Mouse (Mus musculus) testis, postnatal 14 days (tissue): ENCODE data around the gene Gan.

Source experiments
- DNase-seq: peaks from one replicate; pipeline ENCODE4 v3.0.0; 2021; ENCODE audit warnings: low spot score

The Gan gene

GRCm38 (mm10) chr8:117157769-117158091, 205 bp upstream of the Gan start:
- peak; percentile 96 for DNase-seq

GRCm38 (mm10) chr8:117159031-117159430, 1.1 kb downstream of the Gan start:
- no peak for DNase-seq

GRCm38 (mm10) chr8:117164912-117165311, 7.0 kb downstream of the Gan start:
- DNase-seq = no peak

- DNase-seq = no peak
Observed at GRCm38 (mm10) chr8:117165542-117165941, 7.6 kb downstream of the Gan start.

DNA sequence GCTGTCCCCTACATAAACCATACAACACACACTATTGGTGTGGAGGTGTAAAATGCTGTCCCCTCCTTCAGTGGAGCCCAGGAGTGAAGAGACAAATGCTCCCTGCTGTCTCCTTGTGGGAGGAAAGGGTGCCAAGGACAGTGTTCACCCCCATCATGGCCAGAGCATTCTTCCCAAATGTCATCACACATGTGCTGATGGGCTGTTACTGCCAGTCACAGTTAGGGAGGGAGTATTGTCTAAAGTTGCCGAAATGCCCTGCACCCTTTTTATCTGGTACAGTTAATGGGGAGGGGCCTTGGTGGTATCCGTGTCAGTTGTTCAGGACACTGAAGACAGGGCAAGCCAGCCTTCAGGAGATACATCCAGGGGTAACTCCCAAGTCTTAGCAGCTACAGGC, 8.6 kb downstream of the Gan start:
- no peak for DNase-seq

- DNase-seq = no peak
Observed at GRCm38 (mm10) chr8:117167243-117167883, 9.4 kb downstream of the Gan start.

DNA sequence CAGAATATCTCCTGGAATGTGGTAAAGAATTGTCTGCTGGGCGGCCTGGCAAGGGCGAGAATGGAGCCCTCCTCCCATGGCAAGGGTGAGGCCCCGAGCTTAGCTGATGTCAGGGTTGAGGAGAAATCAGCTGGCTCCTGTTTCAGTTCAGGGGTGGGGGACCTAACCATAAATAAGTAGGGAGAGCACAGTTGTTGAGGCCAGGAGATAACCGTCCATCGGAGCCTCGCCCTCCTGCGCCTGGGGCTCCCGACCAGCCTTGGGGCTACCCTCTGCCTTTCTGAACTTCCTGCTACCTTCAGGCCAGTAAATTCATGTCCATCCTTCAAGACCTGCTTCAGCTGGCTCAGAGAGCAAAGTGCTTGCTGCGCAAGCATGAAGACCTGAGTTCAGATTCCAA, 10.4 kb downstream of the Gan start:
- no peak for DNase-seq

DNA sequence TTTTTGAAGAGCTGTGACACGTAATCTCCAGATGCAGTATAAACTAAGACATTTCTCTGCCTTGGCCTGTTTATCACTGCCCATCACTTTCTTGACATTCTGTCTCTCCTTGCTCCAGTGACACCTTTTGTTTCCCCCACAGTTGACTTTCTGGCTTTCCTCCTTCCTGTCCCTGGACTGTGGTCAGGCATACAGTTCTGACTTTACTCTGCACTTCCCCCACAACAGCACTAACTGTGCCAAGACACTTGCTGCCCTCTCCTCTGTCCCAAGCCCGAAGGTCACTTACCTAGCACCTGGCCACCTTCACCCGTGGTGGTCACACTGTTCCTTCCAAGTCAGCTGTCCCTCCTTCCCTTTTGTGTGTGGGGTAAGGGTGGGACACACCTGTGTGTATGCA, 13.9 kb downstream of the Gan start:
- DNase-seq = no peak

DNA sequence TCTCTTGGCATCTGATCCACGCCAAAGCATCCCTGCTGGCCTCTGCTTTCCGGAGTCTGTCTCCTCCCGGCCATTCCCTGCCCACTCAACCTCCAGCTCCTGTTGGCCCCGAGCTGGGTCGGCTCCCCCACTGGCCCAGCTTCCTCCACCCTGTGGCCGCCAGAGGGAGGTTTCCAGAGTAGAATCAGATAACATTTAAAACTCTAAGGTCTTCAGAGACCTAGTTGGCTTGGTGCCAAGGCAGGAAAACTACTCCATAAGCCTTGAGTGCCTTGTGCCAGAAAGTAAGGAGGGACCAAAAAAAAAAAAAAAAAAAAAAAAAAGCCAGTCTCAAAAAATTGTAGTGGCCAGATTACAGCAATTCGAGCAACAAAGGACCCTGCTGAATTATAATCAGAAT, 15.0 kb downstream of the Gan start:
- DNase-seq = no peak

DNA sequence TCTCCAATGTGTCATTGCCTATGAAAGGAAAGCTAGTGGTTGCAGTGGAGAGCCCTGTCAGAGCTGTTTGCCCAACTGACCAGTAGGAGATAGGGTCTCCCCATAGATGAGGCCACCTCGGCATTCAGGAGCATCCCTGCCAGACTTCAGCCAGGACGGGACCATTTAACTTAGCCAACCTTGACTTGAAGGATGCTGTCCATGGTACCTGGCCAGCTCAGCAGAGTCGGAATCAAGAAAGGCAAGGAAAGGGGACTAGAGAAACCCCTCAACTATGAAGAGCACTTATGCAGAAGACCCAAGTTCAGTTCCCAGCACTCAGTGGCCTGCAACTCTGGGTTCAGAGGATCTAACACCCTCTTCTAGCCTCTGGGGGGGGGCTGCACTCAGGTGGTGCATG, 15.8 kb downstream of the Gan start:
- no peak for DNase-seq

DNA sequence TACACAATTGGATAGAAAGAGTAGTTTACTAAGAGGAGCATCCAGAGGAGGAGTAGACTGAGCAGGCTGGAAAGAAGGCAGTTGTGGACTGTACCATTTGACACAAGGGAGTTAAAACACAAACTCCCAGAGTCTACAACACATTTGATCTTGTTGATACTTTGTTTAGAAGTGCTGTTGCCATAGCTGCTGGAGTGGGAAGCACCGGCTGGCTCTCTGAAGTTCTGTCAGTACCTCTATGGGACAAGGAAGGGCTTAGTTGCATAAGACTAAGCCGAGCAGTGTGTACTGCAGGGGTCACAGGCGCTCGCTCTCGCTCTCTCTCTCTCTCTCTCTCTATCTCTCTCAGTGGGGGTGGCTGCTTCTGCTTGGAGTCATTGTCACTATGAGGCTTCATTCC, 16.6 kb downstream of the Gan start:
- no peak for DNase-seq

GRCm38 (mm10) chr8:117176308-117176707, 18.4 kb downstream of the Gan start:
- no peak for DNase-seq

DNA sequence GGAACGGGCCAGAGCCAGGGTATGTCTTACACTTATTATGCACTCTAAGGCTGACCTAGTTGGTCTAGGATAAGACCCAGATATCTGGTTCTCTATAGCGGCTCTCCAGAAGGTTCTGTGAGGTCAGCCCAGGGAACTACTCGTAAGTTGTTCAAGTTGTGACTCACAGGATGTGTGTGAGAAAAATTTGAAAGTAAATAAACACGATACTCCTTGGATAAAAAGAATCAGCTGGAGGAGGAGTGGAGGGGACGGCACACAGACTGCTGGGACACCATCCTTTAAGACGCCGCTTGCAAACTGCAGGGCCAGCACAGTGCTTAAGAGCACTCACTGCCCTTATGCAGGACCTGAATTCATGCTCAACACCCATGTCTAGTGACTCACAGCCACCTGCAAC, 19.3 kb downstream of the Gan start:
- DNase-seq = no peak

DNA sequence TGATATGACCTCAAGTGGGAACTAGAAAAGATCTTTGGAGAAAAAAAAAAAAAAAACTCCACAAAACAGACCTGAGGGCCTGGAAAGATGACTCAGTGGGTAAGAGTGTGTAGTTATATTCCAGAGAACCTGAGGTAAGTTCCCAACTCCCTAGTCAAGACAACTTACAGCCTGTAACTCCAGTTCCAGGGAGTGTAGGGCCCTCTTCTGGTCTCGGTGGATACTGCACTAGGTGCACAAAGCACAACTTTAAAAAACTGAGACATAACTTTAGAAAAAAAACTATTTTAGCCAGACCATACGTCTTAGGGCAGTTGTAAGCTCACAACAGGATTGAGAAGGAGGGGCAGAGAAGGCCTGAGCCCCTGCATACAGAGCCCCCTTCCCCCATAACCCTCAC, 20.1 kb downstream of the Gan start:
- no peak for DNase-seq

GRCm38 (mm10) chr8:117178676-117179075, 20.7 kb downstream of the Gan start:
- DNase-seq = no peak

DNA sequence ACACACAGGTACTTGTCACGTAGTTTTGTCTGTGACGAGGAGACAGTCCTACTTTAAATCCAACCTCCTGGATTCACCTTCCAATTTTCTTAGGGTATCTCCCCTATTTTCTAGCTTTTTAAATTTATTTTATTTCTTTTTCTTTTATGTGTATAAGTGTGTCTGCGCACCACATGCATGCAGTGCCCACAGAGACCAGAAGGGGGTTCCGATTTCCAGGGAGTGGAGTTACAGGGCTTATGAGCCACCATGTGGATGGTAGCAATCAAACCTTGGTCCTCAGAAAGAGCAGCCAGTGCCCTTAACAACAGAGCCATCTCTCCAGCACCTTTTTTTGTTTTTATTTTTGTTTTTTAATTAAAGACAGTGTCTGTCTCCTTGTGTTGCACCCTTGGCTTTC, 24.8 kb downstream of the Gan start:
- no peak for DNase-seq

GRCm38 (mm10) chr8:117183664-117184377, 25.9 kb downstream of the Gan start:
- no peak for DNase-seq

DNA sequence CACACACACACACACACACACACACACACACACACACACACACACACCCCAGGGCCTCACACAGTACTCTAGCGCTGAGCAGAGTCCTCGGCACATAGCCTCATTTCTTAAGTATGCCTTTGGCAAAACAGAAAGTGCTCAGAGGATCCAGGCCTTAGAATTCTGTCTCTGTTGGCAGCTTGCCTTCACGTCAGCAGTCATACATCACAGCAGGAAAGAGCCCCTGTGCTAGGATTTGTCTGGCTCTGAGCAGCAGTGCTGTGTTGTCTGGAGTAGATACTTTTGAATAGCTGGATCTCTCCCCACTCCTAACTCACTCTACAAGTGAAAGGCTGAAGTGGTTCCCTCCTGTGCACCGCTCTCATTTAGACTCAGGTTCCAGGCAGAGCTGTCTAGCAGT, 36.4 kb downstream of the Gan start:
- no peak for DNase-seq

- DNase-seq = no peak
Observed at GRCm38 (mm10) chr8:117196593-117196992, 38.7 kb downstream of the Gan start.

GRCm38 (mm10) chr8:117197551-117197950, 39.6 kb downstream of the Gan start:
- DNase-seq = no peak

GRCm38 (mm10) chr8:117198141-117198935, 40.4 kb downstream of the Gan start:
- DNase-seq = no peak

GRCm38 (mm10) chr8:117199658-117200057, 41.7 kb downstream of the Gan start:
- DNase-seq = no peak

- no peak for DNase-seq
Observed at GRCm38 (mm10) chr8:117200346-117200745, 42.4 kb downstream of the Gan start.
